Mouse (Mus musculus) retina, adult 2 months (tissue): Measurements from ENCODE around the gene Foxp1.

Source experiments
- DNase-seq: peaks from one replicate; pipeline ENCODE4 v3.0.0-alpha.2; 2012; ENCODE audit warnings: low read depth, low spot score

Foxp1 gene

DNA sequence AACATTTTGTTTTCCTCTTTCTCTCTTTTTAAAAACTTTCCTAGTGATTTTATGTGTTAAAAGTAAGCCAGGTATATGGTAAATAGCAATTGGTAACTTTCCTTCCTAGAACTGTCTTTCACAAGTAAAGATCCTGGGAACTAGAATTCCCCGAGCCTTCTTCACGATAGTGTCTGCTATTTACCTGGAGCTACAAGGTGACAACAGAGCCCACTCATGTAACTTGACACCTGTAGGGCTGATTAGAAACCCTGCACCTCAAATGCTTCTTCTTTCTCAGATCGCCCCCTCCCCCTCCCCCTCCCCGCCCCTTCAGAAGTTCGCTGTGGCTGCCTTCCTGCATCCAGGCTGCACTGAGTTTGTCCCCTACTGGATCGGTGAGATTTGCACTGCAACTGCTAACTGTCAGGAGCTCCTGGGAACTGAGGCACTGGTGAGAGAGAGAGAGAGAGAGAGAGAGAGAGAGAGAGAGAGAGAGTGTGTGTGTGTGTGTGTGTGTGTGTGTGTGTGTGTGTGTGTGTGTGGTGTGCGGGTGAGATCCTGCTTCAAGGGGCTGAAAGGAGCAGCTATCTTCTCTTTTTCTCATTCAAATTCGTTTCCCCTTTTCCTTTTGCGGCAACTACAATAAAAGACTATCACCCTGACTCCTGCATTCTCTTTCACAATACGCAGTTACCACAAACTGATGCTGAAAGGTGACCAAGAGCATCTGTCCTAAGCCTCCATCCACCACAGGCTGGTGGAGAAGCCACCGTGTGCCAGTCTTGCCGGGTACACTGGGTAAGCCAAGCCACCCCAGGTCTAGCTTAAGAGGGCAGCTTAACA, 259.2 kb downstream of the Foxp1 start:
- DNase-seq = no peak

DNA sequence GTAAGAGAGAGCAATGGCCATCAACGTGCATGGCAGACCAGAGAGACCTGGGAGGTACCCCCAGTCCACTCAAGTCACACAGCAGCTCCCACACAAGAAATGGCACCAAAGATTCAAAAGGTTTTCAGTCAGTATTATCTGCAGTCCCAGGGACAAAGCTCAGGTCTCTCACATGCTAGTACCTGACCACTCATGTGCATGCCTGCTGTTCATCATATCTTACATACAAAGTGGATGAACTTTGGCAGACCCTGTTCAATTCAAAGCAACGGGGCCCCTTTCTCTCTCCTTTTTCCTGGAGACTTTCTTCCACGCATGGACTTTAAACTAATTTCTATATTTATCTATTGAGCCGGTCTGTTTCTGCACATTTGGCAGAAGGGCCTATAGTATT, 260.8 kb downstream of the Foxp1 start:
- DNase-seq = no peak

DNA sequence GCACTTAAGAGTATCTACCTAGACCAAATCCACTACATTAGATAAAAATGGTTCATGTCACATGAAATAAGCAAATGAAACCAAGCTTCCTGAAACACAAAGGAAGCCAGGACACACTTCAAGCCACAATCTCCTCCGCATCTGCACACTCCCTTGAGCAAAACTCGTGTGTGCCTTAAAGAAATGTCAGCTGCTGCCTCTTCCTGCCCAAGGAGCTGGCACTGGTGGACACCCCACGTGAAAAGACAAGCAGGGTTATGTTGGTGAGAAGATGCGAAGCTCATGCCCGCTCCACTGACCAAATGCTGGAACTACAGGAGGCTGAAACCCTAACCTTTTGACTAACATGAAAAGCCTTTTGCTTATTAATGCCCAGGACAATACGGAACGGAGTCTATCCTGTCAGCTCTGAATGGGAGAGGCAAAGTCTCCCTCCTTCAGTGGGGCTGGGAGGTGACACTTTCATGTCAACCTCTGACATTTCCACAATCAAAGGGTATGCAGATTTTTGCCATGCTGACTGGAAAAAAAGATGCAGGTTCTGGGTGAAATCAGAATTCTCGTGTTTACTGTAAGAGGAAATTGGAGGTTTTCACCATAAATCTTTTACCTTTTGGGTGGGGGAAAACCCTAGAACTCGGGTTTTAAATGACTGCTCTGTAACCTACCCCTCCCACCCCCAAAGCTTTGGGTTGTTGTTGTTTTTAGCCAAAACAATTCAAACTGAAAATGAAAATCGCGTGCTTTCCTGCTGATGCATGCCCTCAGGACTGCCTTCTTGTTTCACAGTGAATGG, 261.4 kb downstream of the Foxp1 start:
- no peak for DNase-seq

DNA sequence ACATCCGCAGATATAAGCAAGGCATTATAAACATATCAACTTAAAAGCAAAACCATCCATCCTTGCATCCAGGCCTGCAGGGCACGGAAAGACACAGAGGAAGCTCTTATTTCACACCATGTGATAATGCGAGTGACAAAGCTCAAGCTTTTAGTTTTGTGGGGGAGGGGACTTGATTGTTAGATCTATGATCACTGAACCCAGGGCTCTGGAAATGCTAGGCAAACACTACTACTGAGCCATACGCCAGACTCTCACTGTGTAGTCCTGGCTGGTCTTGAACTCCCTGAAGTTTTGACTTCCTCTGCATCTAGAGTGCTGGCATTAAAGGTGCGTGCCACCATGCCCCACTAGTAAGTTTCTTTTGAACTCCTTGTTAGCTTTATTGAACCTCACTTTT, 264.2 kb downstream of the Foxp1 start:
- DNase-seq = no peak

DNA sequence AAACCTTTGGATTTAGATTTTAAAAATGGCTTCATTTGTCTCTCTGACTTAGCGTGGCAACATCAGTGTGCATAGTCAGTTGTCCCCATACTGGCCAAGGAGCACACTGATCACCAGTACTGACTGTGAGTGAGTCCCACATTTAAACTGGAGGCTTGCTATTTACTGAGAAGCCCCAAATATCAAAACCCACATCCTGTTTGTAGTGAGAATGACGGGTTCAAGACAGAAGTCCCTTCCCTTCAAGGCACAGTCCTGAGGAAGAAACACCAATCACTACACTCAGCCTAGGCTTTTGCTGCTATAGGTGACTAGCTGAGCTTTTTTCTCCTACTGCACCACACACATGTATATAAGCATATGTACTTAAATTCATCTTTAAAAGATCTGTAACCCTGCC, 264.8 kb downstream of the Foxp1 start:
- DNase-seq = no peak

DNA sequence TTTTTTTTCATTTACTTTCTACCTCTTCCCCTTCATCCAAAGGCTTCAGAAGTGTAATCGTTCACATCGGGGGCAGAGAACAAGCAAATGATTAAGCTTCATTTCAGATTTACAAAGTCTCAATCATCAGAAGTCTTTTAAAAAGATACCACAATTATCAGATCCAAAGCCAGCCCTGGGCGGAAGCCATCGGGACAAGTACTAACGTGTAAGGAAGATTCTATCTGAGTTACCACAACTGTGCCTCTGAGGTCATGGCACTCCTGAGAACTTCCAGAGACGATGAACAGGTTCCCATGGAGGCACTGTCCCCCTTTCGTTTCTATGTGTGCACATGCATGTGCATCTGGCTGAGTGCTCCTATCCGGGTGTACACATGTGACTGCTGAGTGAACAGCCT, 269.2 kb downstream of the Foxp1 start:
- DNase-seq = no peak

DNA sequence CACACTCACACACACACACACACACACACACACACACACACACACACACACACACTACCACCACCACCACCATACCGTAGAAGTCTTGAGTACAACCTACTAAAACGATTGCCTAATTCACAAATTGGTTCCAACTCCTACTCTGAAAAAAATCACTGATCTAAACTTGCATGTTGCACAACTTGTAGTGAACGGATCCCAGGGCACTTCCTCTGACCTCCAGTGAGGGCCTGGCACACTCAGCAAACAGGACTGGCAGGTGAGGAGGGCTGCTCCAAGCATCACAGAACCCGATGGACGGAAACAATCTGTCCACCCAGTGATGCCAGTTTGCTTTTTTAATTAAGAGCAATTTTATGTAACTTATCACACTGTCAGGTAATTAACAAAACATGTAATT, 269.7 kb downstream of the Foxp1 start:
- DNase-seq = no peak

DNA sequence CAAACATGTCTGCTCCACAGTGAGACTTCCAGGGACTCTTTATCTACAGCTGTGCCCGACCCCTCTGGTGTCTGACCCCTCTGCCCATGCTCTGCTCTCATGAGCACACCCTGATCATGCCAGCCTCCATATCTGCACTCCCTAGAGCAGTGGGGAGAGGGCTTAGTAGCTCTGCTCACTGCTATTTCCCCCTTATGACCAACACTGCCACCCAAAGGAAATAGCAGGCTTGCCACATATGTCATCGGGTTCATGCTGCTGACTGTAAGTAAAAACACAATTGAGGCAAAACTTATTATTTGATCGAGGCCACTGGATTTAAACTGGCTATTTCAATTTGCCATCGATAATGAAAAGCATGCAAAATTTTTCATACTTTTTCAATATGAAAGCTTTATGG, 270.6 kb downstream of the Foxp1 start:
- DNase-seq = no peak

DNA sequence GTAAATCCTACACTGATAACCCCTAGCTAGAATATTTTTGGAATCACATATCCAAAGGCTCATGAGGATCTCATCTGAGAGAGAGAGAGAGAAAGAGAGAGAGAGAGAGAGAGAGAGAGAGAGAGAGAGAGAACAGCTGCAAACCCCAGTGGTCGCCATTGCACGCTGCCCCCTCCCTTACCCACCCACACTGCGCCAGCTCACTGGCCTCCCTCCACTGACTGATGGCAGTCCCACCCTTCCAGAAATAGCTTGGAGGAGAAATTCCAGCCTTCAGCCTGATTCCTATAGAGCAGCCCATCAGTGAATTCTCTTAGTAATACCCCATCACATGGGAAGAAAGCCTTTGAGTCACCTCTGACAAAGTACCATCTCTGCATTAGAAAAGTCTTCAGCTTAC, 271.3 kb downstream of the Foxp1 start:
- DNase-seq = no peak

DNA sequence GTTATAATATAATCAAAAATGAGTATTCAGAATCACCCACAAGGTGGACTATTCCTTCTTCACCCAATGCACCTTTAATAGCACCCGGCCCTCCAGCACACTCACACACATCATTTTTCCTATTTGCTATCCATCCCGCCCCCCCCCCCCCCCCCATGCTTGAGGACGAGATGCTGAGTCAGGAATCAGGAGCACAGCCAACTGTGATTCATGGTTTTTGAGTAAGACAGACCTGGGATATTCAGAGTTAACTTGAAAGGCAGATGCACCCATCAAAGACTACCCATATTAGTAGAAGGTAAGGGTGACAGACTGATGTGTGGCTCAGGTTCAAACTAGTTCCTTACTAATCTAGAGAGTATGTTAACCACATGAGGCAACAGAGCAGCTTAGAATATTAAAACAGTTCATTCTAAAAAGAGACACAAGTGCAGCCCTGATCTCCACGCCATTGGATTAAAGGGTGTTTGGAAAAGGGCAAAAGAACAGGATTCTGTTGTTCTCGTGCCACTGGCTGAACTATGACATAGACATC, 273.0 kb downstream of the Foxp1 start:
- DNase-seq = no peak

DNA sequence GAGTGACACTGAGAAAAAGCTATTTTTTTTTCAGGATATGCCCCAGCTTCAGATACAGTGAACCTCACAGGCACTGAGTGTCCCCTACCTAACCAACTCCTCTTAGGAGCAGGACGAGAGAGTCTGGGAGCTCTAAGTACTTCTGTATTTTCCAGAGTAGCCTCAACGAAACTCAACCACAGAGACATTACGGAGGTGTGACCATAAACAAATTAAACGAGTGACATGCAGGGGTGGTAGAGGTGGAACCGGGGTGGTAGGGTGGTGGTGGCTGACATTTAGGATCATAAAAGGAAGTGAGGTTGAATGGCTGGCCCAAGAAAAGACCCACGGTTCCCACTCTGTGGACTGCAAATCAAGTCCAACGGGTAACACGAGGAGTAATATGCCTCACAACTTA, 274.1 kb downstream of the Foxp1 start:
- no peak for DNase-seq

DNA sequence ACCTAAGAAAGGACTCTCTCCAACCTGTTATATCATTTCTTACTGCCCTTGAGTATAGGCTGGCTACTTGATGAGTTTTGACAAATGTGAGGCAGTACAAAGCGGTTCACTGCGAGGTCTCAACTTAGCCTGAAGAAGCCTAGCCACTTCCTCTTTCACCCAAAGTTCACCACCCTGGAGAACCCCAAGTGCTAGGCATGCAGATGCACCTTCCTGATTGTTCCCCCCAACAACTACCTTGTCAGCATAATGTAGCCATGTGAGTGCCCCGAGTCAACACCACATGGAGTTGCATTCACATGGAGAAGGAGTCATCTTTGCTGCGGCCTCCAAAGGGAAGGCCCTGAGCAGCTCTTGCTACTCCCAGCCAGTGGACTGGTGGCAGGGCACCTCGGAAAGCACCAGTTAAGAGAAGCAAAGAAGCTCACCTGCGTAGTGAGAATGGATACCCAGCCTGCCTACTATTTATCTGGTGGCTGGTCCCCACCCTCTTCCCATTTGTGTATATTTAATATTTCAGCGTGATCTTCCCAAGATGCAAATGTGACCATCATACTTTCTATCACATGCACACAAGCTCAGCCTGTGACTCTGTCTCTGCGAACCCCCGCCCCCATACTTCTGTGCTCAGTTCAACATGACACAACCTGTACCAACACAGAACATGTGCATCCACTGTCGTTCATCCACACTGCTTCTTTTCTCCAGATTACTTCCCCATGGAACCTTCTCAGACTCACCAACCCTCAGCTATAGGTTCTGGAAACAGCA, 280.7 kb downstream of the Foxp1 start:
- no peak for DNase-seq

DNA sequence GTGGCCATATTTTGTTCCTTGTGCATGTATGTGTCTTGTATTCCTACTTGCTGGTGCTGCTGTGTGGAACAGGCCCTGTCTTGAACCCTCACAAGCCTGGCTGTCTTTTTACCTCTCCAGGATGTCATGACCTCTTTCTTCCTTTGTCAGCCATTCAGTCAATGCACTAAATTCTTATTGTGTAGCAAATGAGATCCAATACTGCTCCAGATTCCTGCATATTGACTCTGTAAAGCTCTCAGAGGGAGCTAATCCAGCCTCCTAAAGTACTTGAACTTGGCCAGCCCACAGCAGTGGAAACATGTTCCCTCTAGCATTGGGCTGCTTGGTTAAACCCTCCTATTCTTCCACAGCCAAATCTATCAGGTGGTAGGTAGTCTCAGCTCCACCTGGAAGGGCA, 281.8 kb downstream of the Foxp1 start:
- no peak for DNase-seq

DNA sequence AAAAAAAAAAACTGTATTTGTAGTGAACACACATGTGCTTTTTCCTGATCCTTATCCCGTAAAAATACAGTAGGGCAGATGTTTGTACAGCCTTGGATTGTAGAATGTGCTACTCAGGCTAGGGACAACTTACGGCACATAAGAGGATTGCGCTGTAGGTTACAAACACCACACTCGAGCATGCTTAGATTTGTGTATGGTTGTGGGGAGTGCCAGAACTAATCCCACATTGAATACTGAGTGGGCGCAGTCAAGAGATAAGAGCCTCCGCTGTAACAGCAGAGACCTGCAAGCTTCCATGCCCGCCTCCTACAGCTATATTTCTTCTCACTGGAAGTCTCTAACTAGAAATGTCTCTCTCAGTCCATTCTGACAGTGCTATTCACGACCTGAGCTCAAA, 286.9 kb downstream of the Foxp1 start:
- no peak for DNase-seq

DNA sequence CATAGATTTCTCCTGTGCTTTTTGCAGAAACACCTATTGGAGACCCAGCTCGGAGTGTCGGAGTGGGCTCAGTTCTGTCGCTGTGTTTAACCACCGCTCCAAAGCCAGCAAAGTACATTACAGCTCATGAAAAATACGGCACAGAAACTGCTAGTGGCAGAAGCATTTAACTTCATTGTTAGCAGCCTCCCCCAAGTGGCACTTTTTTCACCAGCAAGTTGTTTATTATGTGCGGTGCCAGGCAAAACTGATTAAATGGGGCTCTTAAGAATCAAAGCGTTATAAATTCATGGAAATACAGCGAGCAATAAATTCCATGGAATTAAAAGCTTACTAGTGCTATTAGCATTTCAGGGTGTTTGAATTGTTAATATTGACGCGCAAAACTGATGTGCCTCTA, 289.1 kb downstream of the Foxp1 start:
- no peak for DNase-seq

DNA sequence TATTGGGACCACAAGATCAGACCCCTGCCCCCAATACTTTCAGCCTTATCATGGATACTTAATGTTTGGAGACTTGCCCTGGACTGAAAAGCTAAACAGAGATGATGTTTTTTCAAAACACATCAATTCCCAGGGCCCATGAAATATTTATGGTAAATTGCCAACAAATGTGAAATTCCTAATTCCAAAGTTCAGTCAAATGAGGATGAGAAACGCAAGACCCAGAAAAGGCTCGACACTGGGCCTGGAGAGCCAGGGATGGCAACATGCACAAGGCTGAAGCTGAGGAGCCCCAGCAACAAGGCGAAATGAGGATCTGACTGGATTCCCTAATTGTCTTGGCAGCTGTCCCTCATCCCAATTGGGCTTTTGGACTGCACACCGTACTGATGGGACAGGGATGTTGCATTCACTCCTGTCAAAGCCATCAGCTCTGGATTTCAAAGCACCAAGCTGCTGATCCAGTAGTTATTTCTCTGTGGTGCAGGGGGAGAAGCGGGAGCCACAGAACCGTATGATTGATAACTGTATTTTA, 294.1 kb downstream of the Foxp1 start:
- DNase-seq = no peak

DNA sequence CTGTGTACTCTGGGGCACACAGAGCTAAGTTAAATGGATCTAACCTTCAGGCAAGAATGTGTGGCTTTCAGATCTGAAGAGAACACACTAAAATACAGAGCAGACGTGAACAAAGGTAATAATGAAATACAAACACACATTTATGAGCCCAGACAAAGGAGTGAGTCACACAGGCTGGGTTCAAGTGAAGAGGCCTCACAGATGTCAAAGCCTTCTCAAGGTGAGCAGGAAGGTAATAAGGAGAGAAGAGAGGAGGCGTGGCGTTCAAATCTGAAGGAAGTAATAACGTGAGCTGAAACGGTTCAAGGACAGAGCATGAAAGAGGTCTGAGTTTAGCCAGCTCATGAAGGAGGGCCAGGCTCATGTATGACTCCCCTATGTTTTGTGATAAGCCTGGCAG, 301.4 kb downstream of the Foxp1 start:
- DNase-seq = no peak

DNA sequence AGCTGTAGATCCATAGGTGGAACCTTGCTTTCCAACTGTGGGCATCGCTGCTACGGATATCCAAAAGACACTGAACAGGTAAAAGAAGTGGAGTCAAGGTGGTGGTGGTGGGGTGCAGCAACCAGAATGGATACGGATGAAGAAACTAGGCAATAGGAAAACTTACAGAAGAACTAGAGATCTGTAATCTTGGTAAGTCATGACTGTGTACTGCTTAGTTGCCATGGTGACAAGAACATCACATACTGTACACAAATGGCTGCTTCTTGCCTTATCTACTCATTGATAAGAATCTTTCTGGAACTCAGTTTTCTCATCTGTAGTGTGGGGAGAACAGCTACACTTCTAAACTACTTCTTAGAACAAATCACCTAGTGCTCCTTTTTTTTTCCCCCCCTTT, 302.0 kb downstream of the Foxp1 start:
- DNase-seq = no peak

DNA sequence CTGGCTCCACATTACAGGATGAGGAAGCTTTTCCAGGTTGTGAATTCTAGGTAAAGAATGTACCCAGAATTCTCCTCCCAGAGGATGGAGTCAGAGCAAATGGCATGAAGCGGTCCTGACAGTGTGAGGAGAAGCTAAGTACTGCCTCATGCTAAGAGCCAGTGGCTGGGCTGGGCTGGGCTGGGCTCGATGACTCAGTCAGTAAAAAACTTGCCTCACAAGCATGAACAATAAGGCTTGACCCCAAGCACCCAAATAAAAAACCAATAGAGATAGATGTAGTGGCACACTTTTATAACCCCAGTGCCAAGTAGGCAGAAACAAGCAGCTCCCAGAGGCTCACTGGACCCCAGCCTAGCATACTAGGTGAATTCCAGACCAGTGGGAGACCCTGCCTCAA, 304.7 kb downstream of the Foxp1 start:
- no peak for DNase-seq

DNA sequence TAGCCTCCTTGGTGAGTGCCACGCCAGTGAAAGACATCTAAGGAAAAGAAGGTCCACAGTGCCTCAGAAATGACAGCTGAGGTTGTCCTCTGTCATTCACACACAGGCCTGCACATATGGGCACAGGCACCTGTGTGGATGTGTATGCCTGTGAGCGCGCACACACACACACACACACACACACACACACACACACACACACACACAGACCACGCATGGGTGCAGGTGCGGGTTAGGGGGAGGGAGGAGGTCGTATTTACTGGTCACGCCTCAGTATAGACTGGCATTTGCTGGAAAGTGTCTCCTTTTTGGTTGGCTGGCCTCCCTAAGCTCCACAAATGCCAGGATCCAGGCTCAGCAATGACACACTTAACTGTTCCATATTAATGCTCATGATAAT, 305.4 kb downstream of the Foxp1 start:
- no peak for DNase-seq

DNA sequence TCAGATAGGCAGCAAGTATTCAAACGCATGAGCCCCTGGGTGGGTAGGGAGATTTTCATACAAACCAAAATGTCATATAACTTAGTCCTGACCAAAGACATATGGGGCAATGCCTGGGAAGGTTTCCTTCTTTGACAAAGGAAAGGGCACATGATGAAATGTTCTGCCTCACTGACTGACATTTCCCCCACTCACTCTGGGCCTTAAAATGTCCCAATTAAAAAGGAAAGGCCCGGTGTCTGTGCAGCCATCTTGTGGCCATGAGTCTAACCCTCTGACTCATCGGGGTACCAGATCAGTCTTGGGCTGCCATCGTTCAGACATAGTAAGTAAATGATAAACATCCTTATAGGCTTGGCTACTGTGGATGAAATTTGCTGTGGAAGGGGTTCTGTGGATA, 310.1 kb downstream of the Foxp1 start:
- no peak for DNase-seq
